Mouse (Mus musculus): ENCODE results near the gene Fbxl2. TPM values are rescaled to one million over a fixed set of nuclear protein-coding genes. Genes with fewer than 3 reads are reported as not detected.

Gene Fbxl2
- total and polyA plus RNA-seq, 3 experiments: 0.54 to 1.1 (median 0.81) TPM

- in situ Hi-C loops (cut with MboI; ENCODE audit: low pct_ligation_motif_present, low pct_unique_long_range_greater_than_20kb, low sequenced_read_pairs): no loop called here
- no peaks in the 10 kb centered on the region for H3K9me3 ChIP-seq (replicated peaks; ENCODE audit: low read length)
These were observed 69.7 kb downstream of the Fbxl2 start for GRCm38 (mm10) chr9:113976264-113976663.

GRCm38 (mm10) chr9:113975442-113975841 is 70.5 kb downstream of the Fbxl2 start:
- H3K27ac ChIP-seq (ENCODE audit: insufficient read depth, low read depth): no peak overlapping the region
- no peaks in the 10 kb centered on the region for H3K9me3 ChIP-seq (replicated peaks; ENCODE audit: low read length)
- no peak overlapping the region for H3K4me3 ChIP-seq (replicated peaks in 1 of 3; ENCODE audit: low read depth in 2 of 3, low read length in 2 of 3, poor library complexity in 1 of 3)
- no peaks in the 10 kb centered on the region for H3K79me2 ChIP-seq (replicated peaks; ENCODE audit: control insufficient read depth, extremely low read depth, insufficient read depth, poor library complexity, severe bottlenecking)
- in situ Hi-C loops (cut with MboI; ENCODE audit: low pct_ligation_motif_present, low pct_unique_long_range_greater_than_20kb, low sequenced_read_pairs): no loop called here
- peaks cover 71 to 95% of the 10 kb centered on the region in 2 experiments for H3K36me3 ChIP-seq (replicated peaks in 1 of 2; ENCODE audit: control insufficient read depth in 1 of 2, insufficient read depth in 1 of 2, low read length in 1 of 2)
- no peak for DNase-seq (ENCODE audit: extremely low read depth)
- H3K27me3 ChIP-seq (replicated peaks): no peaks in the 10 kb centered on the region
- dilution Hi-C loops (cut with MboI; ENCODE audit: extremely low pct_ligation_motif_present, extremely low pct_unique_long_range_greater_than_20kb, low sequenced_read_pairs): no loop called here
- peaks cover 2 to 10% of the 10 kb centered on the region in 2 experiments; a peak in 3 of 4 replicates for H3K4me1 ChIP-seq (ENCODE audit: control insufficient read depth in 1 of 2, insufficient read depth in 2 of 2)
- H3K4me2 ChIP-seq (ENCODE audit: insufficient read depth, low read depth, poor library complexity, severe bottlenecking): no peak overlapping the region
- H3K9ac ChIP-seq (ENCODE audit: insufficient read depth, low read depth): no peak overlapping the region
- no peak for TF ChIP-seq MAX (IDR thresholded peaks at IDR 0.05; ENCODE audit: low read length)
- TF ChIP-seq ZC3H11A (IDR thresholded peaks at IDR 0.05; ENCODE audit: low read depth, low read length): no peak
- no peak for TF ChIP-seq RAD21 (IDR thresholded peaks at IDR 0.05; ENCODE audit: low read depth, low read length)
- TF ChIP-seq POLR2A (IDR thresholded peaks at IDR 0.05; ENCODE audit: low read depth, low read length): no peak
- no peak for TF ChIP-seq UBTF (IDR thresholded peaks at IDR 0.05; ENCODE audit: low read depth, low read length)
- TF ChIP-seq MYC (IDR thresholded peaks at IDR 0.05; ENCODE audit: low read depth, low read length): no peak

More at GRCm38 (mm10) chr9:113976264-113976663, 69.7 kb downstream of the Fbxl2 start:
- H3K27me3 ChIP-seq (replicated peaks): no peaks in the 10 kb centered on the region
- no peak for TF ChIP-seq NRF1 (IDR thresholded peaks at IDR 0.05; ENCODE audit: low read depth, low read length)
- no peak for TF ChIP-seq PAX5 (IDR thresholded peaks at IDR 0.05; ENCODE audit: low read length)
- TF ChIP-seq ZMIZ1 (IDR thresholded peaks at IDR 0.05; ENCODE audit: low read depth, low read length): no peak
- no peak for TF ChIP-seq SIN3A (IDR thresholded peaks at IDR 0.05; ENCODE audit: low read length)
- no peak for TF ChIP-seq JUND (conservative IDR thresholded peaks at IDR 0.05; ENCODE audit: low read depth, low read length)
- TF ChIP-seq UBTF (IDR thresholded peaks at IDR 0.05; ENCODE audit: low read depth, low read length): no peak
- TF ChIP-seq ZNF384 (IDR thresholded peaks at IDR 0.05; ENCODE audit: low read depth, low read length): no peak
- TF ChIP-seq GABPA (IDR thresholded peaks at IDR 0.05; ENCODE audit: insufficient replicate concordance, low read depth, low read length): no peak
- TF ChIP-seq MAX (IDR thresholded peaks at IDR 0.05; ENCODE audit: low read length): no peak
- no peak for TF ChIP-seq CTCF (conservative IDR thresholded peaks at IDR 0.05 in 1 of 2, IDR thresholded peaks at IDR 0.05 in 1 of 2; ENCODE audit: low read depth in 2 of 2, low read length in 2 of 2)
- no peak for TF ChIP-seq BHLHE40 (IDR thresholded peaks at IDR 0.05; ENCODE audit: low read depth, low read length)
- TF ChIP-seq E2F4 (IDR thresholded peaks at IDR 0.05; ENCODE audit: insufficient replicate concordance, low read depth, low read length): no peak
- no peak for TF ChIP-seq ELF1 (IDR thresholded peaks at IDR 0.05; ENCODE audit: low read depth, low read length)
- DNase-seq (ENCODE audit: extremely low read depth): no peak
- no peak overlapping the region for H3K27ac ChIP-seq (ENCODE audit: insufficient read depth, low read depth)
- peaks cover 62 to 93% of the 10 kb centered on the region in 2 experiments for H3K36me3 ChIP-seq (replicated peaks in 1 of 2; ENCODE audit: control insufficient read depth in 1 of 2, insufficient read depth in 1 of 2, low read length in 1 of 2)
- no peak overlapping the region for H3K4me2 ChIP-seq (ENCODE audit: insufficient read depth, low read depth, poor library complexity, severe bottlenecking)
- peaks cover 2 to 10% of the 10 kb centered on the region in 2 experiments; a peak in 3 of 4 replicates for H3K4me1 ChIP-seq (ENCODE audit: control insufficient read depth in 1 of 2, insufficient read depth in 2 of 2)
- no peaks in the 10 kb centered on the region for H3K79me2 ChIP-seq (replicated peaks; ENCODE audit: control insufficient read depth, extremely low read depth, insufficient read depth, poor library complexity, severe bottlenecking)
- no peak overlapping the region for H3K4me3 ChIP-seq (replicated peaks in 1 of 3; ENCODE audit: low read depth in 2 of 3, low read length in 2 of 3, poor library complexity in 1 of 3)
- H3K9ac ChIP-seq (ENCODE audit: insufficient read depth, low read depth): no peak overlapping the region
- dilution Hi-C loops (cut with MboI; ENCODE audit: extremely low pct_ligation_motif_present, extremely low pct_unique_long_range_greater_than_20kb, low sequenced_read_pairs): no loop called here
